Mouse (Mus musculus) liver, adult 10 weeks (tissue): ENCODE data around the gene Adam21. TPM values are rescaled to one million over a fixed set of nuclear protein-coding genes. Genes with fewer than 3 reads are reported as not detected.

Experiments
- polyA plus RNA-seq: library from polyadenylated mRNA; stranded (reverse); fragments of 350-450 nt; fragmentation: Illumina TruSeq; extraction: RNeasy Lipid Tissue Mini Kit (QIAGEN cat#74804); gene quantifications from one replicate; pipeline ENCODE4 v1.2.3, GENCODE M21; 2014; ENCODE audit warnings: low read depth, low replicate concordance

Gene Adam21
- 0.16 TPM for polyA plus RNA-seq

GRCm38 (mm10) chr12:81568374-81568773 is at the start of gene Adam21:
TSS of gene Adam21 (minus strand) at chr12:81568474.

GRCm38 (mm10) chr12:81594902-81595671 is 26.8 kb upstream of the Adam21 start, which contains the start of gene Med6:
TSS of gene Med6 (minus strand) at chr12:81595008.

GRCm38 (mm10) chr12:81532316-81533028 is 35.8 kb downstream of the Adam21 start, which contains the start of the genes Gm20498 and Synj2bp:
TSS of gene Gm20498 (minus strand) at chr12:81532905.
TSS of gene Synj2bp (minus strand) at chr12:81532911.

Other genes with a start within 250 kb of the Adam21 start
- not detected for gene Slc8a3, start 235.3 kb downstream of the Adam21 start, polyA plus RNA-seq
- 0.69 TPM for gene Gm4787, start 189.0 kb downstream of the Adam21 start, polyA plus RNA-seq
- gene Adam4, start 146.5 kb downstream of the Adam21 start, polyA plus RNA-seq = 0.74 TPM
- 251 TPM for gene Cox16, start 83.3 kb downstream of the Adam21 start, polyA plus RNA-seq
- 3.4 TPM for gene Gm20498, start 35.6 kb downstream of the Adam21 start, polyA plus RNA-seq
- 142 TPM for gene Synj2bp, start 35.6 kb downstream of the Adam21 start, polyA plus RNA-seq
- gene Med6, start 26.5 kb upstream of the Adam21 start, polyA plus RNA-seq = 43.8 TPM
- not detected for gene Ttc9, start 62.8 kb upstream of the Adam21 start, polyA plus RNA-seq
- gene Map3k9, start 212.7 kb upstream of the Adam21 start, polyA plus RNA-seq = not detected